Mouse (Mus musculus): ENCODE measurements around the gene Vmn1r137. TPM values are rescaled to one million over a fixed set of nuclear protein-coding genes. Genes with fewer than 3 reads are reported as not detected.

Vmn1r137 gene
- polyA plus RNA-seq (2015; fragmentation: Nextera tagmentation; extraction: Ambion mirVana): not detected in 2 replicates

DNA sequence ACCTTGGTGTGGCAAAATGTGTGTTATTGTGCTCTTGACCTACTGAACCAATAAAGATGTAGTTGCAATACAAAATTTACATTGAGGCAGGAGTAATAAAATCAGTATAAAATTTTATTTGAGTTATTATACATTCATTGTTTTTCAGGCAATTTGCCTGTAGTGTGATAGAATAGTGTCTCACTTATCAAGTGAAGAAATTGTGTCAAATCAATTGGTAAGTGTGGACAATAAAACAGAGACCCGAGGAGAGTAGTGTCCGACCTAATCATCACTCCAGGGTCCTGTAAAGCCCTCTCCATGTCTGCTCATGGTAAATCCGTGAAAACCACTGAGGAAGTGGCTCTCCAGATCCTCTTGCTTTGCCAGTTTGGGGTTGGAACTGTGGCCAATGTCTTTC is at the start of gene Vmn1r137:
TSS of gene Vmn1r137 (plus strand) at position 301 of the 400 bp plus-strand sequence.

DNA sequence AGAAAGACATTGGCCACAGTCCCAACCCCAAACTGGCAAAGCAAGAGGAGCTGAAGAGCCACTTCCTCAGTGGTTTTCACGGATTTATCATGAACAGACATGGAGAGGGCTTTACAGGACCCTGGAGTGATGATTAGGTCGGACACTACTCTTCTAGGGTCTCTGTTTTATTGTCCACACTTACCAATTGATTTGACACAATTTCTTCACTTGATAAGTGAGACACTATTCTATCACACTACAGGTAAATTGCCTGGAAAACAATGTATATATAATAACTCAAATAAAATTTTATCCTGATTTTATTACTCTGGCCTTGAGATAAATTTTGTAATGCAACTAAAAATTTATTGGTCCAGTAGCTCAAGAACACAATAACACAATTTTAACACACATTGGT is 34.4 kb downstream of the Vmn1r137 start, which contains the start of gene Vmn1r138:
TSS of gene Vmn1r138 (minus strand) at position 101 of the 400 bp plus-strand sequence.

Other genes with a start within 250 kb of the Vmn1r137 start
- gene Gm4175, start 233.1 kb upstream of the Vmn1r137 start, polyA plus RNA-seq (2015; fragmentation: Nextera tagmentation; extraction: Ambion mirVana): not detected in 2 replicates
- gene Gm4177, start 197.9 kb upstream of the Vmn1r137 start, polyA plus RNA-seq (2015; fragmentation: Nextera tagmentation; extraction: Ambion mirVana): not detected in 2 replicates
- not detected in 2 replicates for gene Vmn1r135, start 162.2 kb upstream of the Vmn1r137 start, polyA plus RNA-seq (2015; fragmentation: Nextera tagmentation; extraction: Ambion mirVana)
- not detected in 2 replicates for gene Gm5725, start 150.3 kb upstream of the Vmn1r137 start, polyA plus RNA-seq (2015; fragmentation: Nextera tagmentation; extraction: Ambion mirVana)
- not detected in 2 replicates for gene Gm5891, start 73.3 kb upstream of the Vmn1r137 start, polyA plus RNA-seq (2015; fragmentation: Nextera tagmentation; extraction: Ambion mirVana)
- not detected in 2 replicates for gene Vmn1r138, start 34.3 kb downstream of the Vmn1r137 start, polyA plus RNA-seq (2015; fragmentation: Nextera tagmentation; extraction: Ambion mirVana)
- gene Gm6176, start 61.7 kb downstream of the Vmn1r137 start, polyA plus RNA-seq (2015; fragmentation: Nextera tagmentation; extraction: Ambion mirVana): not detected in 2 replicates
- gene Vmn1r139, start 74.5 kb downstream of the Vmn1r137 start, polyA plus RNA-seq (2015; fragmentation: Nextera tagmentation; extraction: Ambion mirVana): not detected in 2 replicates
- not detected in 2 replicates for gene Gm16451, start 123.7 kb downstream of the Vmn1r137 start, polyA plus RNA-seq (2015; fragmentation: Nextera tagmentation; extraction: Ambion mirVana)
- gene Gm10666, start 140.2 kb downstream of the Vmn1r137 start, polyA plus RNA-seq (2015; fragmentation: Nextera tagmentation; extraction: Ambion mirVana): not detected in 2 replicates
- not detected in 2 replicates for gene Vmn1r142, start 169.4 kb downstream of the Vmn1r137 start, polyA plus RNA-seq (2015; fragmentation: Nextera tagmentation; extraction: Ambion mirVana)
- gene Vmn1r143, start 194.8 kb downstream of the Vmn1r137 start, polyA plus RNA-seq (2015; fragmentation: Nextera tagmentation; extraction: Ambion mirVana): not detected in 2 replicates
- gene Gm8653, start 206.7 kb downstream of the Vmn1r137 start, polyA plus RNA-seq (2015; fragmentation: Nextera tagmentation; extraction: Ambion mirVana): not detected in 2 replicates
- gene Gm8453, start 234.9 kb downstream of the Vmn1r137 start, polyA plus RNA-seq (2015; fragmentation: Nextera tagmentation; extraction: Ambion mirVana): not detected in 2 replicates

All from urinary bladder, postnatal 0 days (tissue).